Mouse (Mus musculus): Measurements from ENCODE around the gene Med31. TPM values are rescaled to one million over a fixed set of nuclear protein-coding genes. Genes with fewer than 3 reads are reported as not detected.
"Not testable (repeated sequence)": the region's sequence is repeated elsewhere in the genome, so short reads cannot be mapped to it uniquely, and the experiment has no call there.

Gene Med31
- total RNA-seq, 2 experiments from 2014 or later, result 6.3 to 6.7 TPM

GRCm38 (mm10) chr11:72206341-72207203, 8.8 kb downstream of the Med31 start, which contains the start of gene Gm43951:
TSS of gene Gm43951 (minus strand) at chr11:72206840.
- intact Hi-C loops (cut with DNase I; ENCODE audit: low total_unique reads), result no loop called here
- no peak for DNase-seq

GRCm38 (mm10) chr11:72205256-72205655, 10.1 kb downstream of the Med31 start:
- intact Hi-C loops (cut with DNase I; ENCODE audit: low total_unique reads), result no loop called here
- no peak for DNase-seq

GRCm38 (mm10) chr11:72203440-72203839, 12.0 kb downstream of the Med31 start:
- no peak for DNase-seq
- intact Hi-C loops (cut with DNase I; ENCODE audit: low total_unique reads), result no loop called here

- no peak for DNase-seq
- intact Hi-C loops (cut with DNase I; ENCODE audit: low total_unique reads), result no loop called here
These were observed 18.9 kb downstream of the Med31 start for GRCm38 (mm10) chr11:72196506-72196905.

GRCm38 (mm10) chr11:72194259-72194658, 21.1 kb downstream of the Med31 start:
- DNase-seq, result no peak
- intact Hi-C loops (cut with DNase I; ENCODE audit: low total_unique reads), result no loop called here

GRCm38 (mm10) chr11:72190857-72191256, 24.5 kb downstream of the Med31 start:
- no peak for DNase-seq
- intact Hi-C loops (cut with DNase I; ENCODE audit: low total_unique reads), result no loop called here

GRCm38 (mm10) chr11:72184252-72184651, 31.1 kb downstream of the Med31 start:
- intact Hi-C loops (cut with DNase I; ENCODE audit: low total_unique reads), result loop anchor here (10.0 kb wide), 1 partner anchor 129 kb away; no protein-coding TSS in a partner anchor
- no peak for DNase-seq

GRCm38 (mm10) chr11:72181136-72181535, 34.3 kb downstream of the Med31 start:
- DNase-seq, result no peak
- intact Hi-C loops (cut with DNase I; ENCODE audit: low total_unique reads), result loop anchor here (10.0 kb wide), 1 partner anchor 126 kb away; no protein-coding TSS in a partner anchor

- intact Hi-C loops (cut with DNase I; ENCODE audit: low total_unique reads), result loop anchor here (10.0 kb wide), 1 partner anchor 126 kb away; no protein-coding TSS in a partner anchor
- no peak for DNase-seq
These were observed 34.8 kb downstream of the Med31 start for GRCm38 (mm10) chr11:72180556-72180955.

- DNase-seq, result no peak
- intact Hi-C loops (cut with DNase I; ENCODE audit: low total_unique reads), result no loop called here
These were observed 38.8 kb downstream of the Med31 start for GRCm38 (mm10) chr11:72176553-72176952.

- no peak for DNase-seq
- intact Hi-C loops (cut with DNase I; ENCODE audit: low total_unique reads), result no loop called here
These were observed 39.4 kb downstream of the Med31 start for GRCm38 (mm10) chr11:72175966-72176365.

- intact Hi-C loops (cut with DNase I; ENCODE audit: low total_unique reads), result no loop called here
- no peak for DNase-seq
These were observed 40.7 kb downstream of the Med31 start for GRCm38 (mm10) chr11:72174721-72175120.

GRCm38 (mm10) chr11:72173506-72173905, 41.9 kb downstream of the Med31 start:
- no peak for DNase-seq
- intact Hi-C loops (cut with DNase I; ENCODE audit: low total_unique reads), result no loop called here

GRCm38 (mm10) chr11:72171906-72172305, 43.5 kb downstream of the Med31 start:
- intact Hi-C loops (cut with DNase I; ENCODE audit: low total_unique reads); DNase-seq: not testable (repeated sequence)

GRCm38 (mm10) chr11:72169871-72170270, 45.5 kb downstream of the Med31 start:
- intact Hi-C loops (cut with DNase I; ENCODE audit: low total_unique reads), result no loop called here
- no peak for DNase-seq

GRCm38 (mm10) chr11:72163198-72163597, 52.2 kb downstream of the Med31 start:
- intact Hi-C loops (cut with DNase I; ENCODE audit: low total_unique reads), result no loop called here
- no peak for DNase-seq

Other genes with a start within 250 kb of the Med31 start
- under 1 TPM in 1 of 2 experiments, not detected in 1; 0.13 TPM for gene Aipl1, start 178.1 kb downstream of the Med31 start, total RNA-seq (2021)
- 1 to 10 TPM; 3.9 to 5.6 TPM for gene Pimreg, start 173.6 kb downstream of the Med31 start, total RNA-seq (2021)
- gene Pitpnm3, start 79.8 kb downstream of the Med31 start, total RNA-seq (2021), result 1 to 10 TPM in 1 of 2 experiments, under 1 TPM in 1; 0.75 to 1.1 TPM
- under 1 TPM; 0.08 to 0.13 TPM for gene Gm43951, start 8.8 kb downstream of the Med31 start, total RNA-seq (2021)
- gene 4933427D14Rik, start 8.1 kb downstream of the Med31 start, total RNA-seq (2021), result 1 to 10 TPM; 1.7 to 2.2 TPM
- 10 to 100 TPM; 32.1 to 33.0 TPM for gene Txndc17, start 8.0 kb downstream of the Med31 start, total RNA-seq (2021)
- gene Slc13a5, start 51.6 kb upstream of the Med31 start, total RNA-seq (2021), result under 1 TPM; 0.14 to 0.31 TPM
- 1 to 10 TPM; 6.4 to 6.6 TPM for gene Xaf1, start 86.0 kb upstream of the Med31 start, total RNA-seq (2021)
- not detected for gene Fbxo39, start 98.9 kb upstream of the Med31 start, total RNA-seq (2021)
- gene Tekt1, start 146.8 kb upstream of the Med31 start, total RNA-seq (2021), result under 1 TPM; 0.78 TPM
- 100 to 1,000 TPM; 160 to 162 TPM for gene Smtnl2, start 196.1 kb upstream of the Med31 start, total RNA-seq (2021)
- gene Ggt6, start 219.9 kb upstream of the Med31 start, total RNA-seq (2021), result under 1 TPM; 0.18 to 0.38 TPM
- 10 to 100 TPM; 58.7 to 62.8 TPM for gene Mybbp1a, start 225.8 kb upstream of the Med31 start, total RNA-seq (2021)

All from gastrocnemius, postnatal 14 days (tissue).